ENCODE assay signal across 29 mouse cellular contexts in the genomic region with DNA sequence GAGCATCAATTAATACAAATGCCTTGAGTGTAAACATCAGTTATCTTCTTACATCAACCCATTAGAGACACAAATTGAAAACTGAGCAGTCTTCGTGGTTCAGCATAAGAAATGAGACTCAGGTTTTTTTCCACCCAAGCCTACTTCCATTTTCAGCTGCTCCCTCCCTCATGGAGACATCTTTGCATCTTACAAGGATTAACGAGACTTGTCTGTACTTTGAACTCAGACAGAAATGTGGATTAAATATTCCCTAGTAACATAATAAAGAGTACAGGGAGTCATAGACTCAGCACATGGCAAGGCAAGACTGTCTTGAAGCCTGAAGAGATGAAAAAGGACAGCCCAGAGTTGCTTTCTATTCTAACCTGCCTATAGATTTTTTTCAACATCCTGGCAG.
DNase-seq lines count a peak whose midpoint lies in the region; ATAC-seq and TF ChIP-seq lines count a peak whose summit lies in the region.
"Had no signal": no experiment of that assay in that cellular context is flagged by ENCODE, and none has a peak within 500 bp of the region (broad histone marks: within the 10 kb centered on the region; RNA-seq: fewer than 3 reads in every experiment).

No protein-coding gene starts in this region.

- H3K27ac ChIP-seq in gastrocnemius, adult 2 months, result peak overlapping the region; percentile 63; the same call in 1 of the 2 replicates
- 0 out of 2 replicates have a peak overlapping the region, but pooled peaks have one; percentile 10 for H3K27ac ChIP-seq in kidney, embryonic 14.5 days (ENCODE audit: low read depth, low read length)
- peak overlapping the region; percentile 68; the same call in 1 of the 2 replicates for H3K27ac ChIP-seq in stomach, embryonic 15.5 days
- H3K27ac ChIP-seq in hindbrain, embryonic 14.5 days, result no peak overlapping the region
- H3K27ac ChIP-seq: forebrain, embryonic 10.5 days; forebrain, embryonic 15.5 days; heart, adult 2 months; hindbrain, embryonic 15.5 days; layer of hippocampus, adult 2 months; liver, embryonic 12.5 days; midbrain, embryonic 12.5 days had no signal

- 40% methylated on average over 2 of the region's 2 CpGs for WGBS in kidney, embryonic 14.5 days
- WGBS in stomach, embryonic 15.5 days, result 45% methylated on average over 2 of the region's 2 CpGs
- 43% methylated on average over 2 of the region's 2 CpGs for WGBS in hindbrain, embryonic 14.5 days

- DNase-seq in gastrocnemius, adult 2 months, result no peak
- DNase-seq in gastrocnemius, postnatal 14 days, result no peak
- DNase-seq in kidney, adult 9 months, result peak; percentile 75
- no peak for DNase-seq in kidney, postnatal 25 days
- DNase-seq in layer of hippocampus, postnatal 36 days, result no peak
- DNase-seq in hindbrain, embryonic 14.5 days (ENCODE audit: low spot score), result no peak
- DNase-seq: adrenal gland, postnatal 10 days; cerebellum, adult 9-10 months; cerebellum, postnatal 36 days; heart, adult 2 months; heart, postnatal 4 days; left cerebral cortex, postnatal 4 days; liver, postnatal 0 days; lung, postnatal 4 days; right cerebral cortex, postnatal 25 days; thymus, postnatal 4 days had no signal

- no peak for ATAC-seq in kidney, embryonic 14.5 days (ENCODE audit: low FRiP score, low TSS enrichment)
- no peak for ATAC-seq in stomach, embryonic 15.5 days (ENCODE audit: insufficient read depth, low FRiP score, low read depth)
- no peak for ATAC-seq in hindbrain, embryonic 14.5 days (ENCODE audit: low FRiP score)
- ATAC-seq: forebrain, embryonic 15.5 days; inflammation-experienced regulatory T-cells, adult 6 months; liver, embryonic 12.5 days; liver, postnatal 0 days had no signal

- no peaks in the 10 kb centered on the region for H3K27me3 ChIP-seq in kidney, embryonic 14.5 days (ENCODE audit: control insufficient read depth, insufficient read depth, low read length)
- H3K27me3 ChIP-seq in stomach, embryonic 15.5 days (replicated peaks), result no peaks in the 10 kb centered on the region
- H3K27me3 ChIP-seq in hindbrain, embryonic 14.5 days (ENCODE audit: control insufficient read depth, insufficient read depth, low read length), result no peaks in the 10 kb centered on the region
- H3K27me3 ChIP-seq: embryonic facial prominence, embryonic 12.5 days; forebrain, embryonic 15.5 days; heart, embryonic 12.5 days; hindbrain, embryonic 15.5 days; liver, embryonic 12.5 days; megakaryocyte, embryonic 14.5 days; midbrain, embryonic 12.5 days had no signal

- no peak overlapping the region for H3K9ac ChIP-seq in kidney, embryonic 14.5 days (ENCODE audit: low read depth, low read length)
- H3K9ac ChIP-seq in stomach, embryonic 15.5 days, result no peak overlapping the region
- H3K9ac ChIP-seq in hindbrain, embryonic 14.5 days, result no peak overlapping the region
- H3K9ac ChIP-seq: embryonic facial prominence, embryonic 12.5 days; forebrain, embryonic 15.5 days; heart, embryonic 12.5 days; hindbrain, embryonic 15.5 days; liver, embryonic 12.5 days; liver, postnatal 0 days; midbrain, embryonic 12.5 days had no signal

- no peaks in the 10 kb centered on the region for H3K36me3 ChIP-seq in kidney, embryonic 14.5 days (ENCODE audit: control insufficient read depth, insufficient read depth, low read length)
- H3K36me3 ChIP-seq in stomach, embryonic 15.5 days, result no peaks in the 10 kb centered on the region
- no peaks in the 10 kb centered on the region for H3K36me3 ChIP-seq in hindbrain, embryonic 14.5 days (replicated peaks; ENCODE audit: control insufficient read depth, insufficient read depth)
- H3K36me3 ChIP-seq: embryonic facial prominence, embryonic 12.5 days; forebrain, embryonic 10.5 days; forebrain, embryonic 15.5 days; G1E; heart, embryonic 12.5 days; hindbrain, embryonic 15.5 days; liver, embryonic 12.5 days; midbrain, embryonic 12.5 days had no signal

- H3K4me2 ChIP-seq in kidney, embryonic 14.5 days (replicated peaks; ENCODE audit: low read depth, low read length), result no peak overlapping the region
- no peak overlapping the region for H3K4me2 ChIP-seq in stomach, embryonic 15.5 days
- H3K4me2 ChIP-seq in hindbrain, embryonic 14.5 days (replicated peaks), result no peak overlapping the region
- H3K4me2 ChIP-seq: embryonic facial prominence, embryonic 12.5 days; forebrain, embryonic 15.5 days; heart, embryonic 12.5 days; hindbrain, embryonic 15.5 days; liver, embryonic 12.5 days; midbrain, embryonic 12.5 days had no signal

- intact Hi-C loops in gastrocnemius, adult 2 months (cut with DNase I), result no loop called here
- intact Hi-C loops in gastrocnemius, postnatal 14 days (cut with DNase I; ENCODE audit: low total_unique reads), result no loop called here

- H3K9me3 ChIP-seq in kidney, embryonic 14.5 days (ENCODE audit: control insufficient read depth, low read length), result no peaks in the 10 kb centered on the region
- no peaks in the 10 kb centered on the region for H3K9me3 ChIP-seq in stomach, embryonic 15.5 days
- H3K9me3 ChIP-seq in hindbrain, embryonic 14.5 days (ENCODE audit: control insufficient read depth, low read length), result no peaks in the 10 kb centered on the region
- H3K9me3 ChIP-seq: embryonic facial prominence, embryonic 12.5 days; forebrain, embryonic 10.5 days; forebrain, embryonic 15.5 days; G1E; heart, embryonic 12.5 days; hindbrain, embryonic 15.5 days; liver, embryonic 12.5 days; megakaryocyte, embryonic 14.5 days; midbrain, embryonic 12.5 days had no signal

- TF ChIP-seq CTCF in gastrocnemius, adult 2 months (IDR thresholded peaks at IDR 0.05), result no peak

- no peak overlapping the region for H3K4me3 ChIP-seq in gastrocnemius, adult 2 months
- H3K4me3 ChIP-seq in kidney, embryonic 14.5 days (ENCODE audit: low read length), result no peak overlapping the region
- no peak overlapping the region for H3K4me3 ChIP-seq in stomach, embryonic 15.5 days (replicated peaks)
- no peak overlapping the region for H3K4me3 ChIP-seq in hindbrain, embryonic 14.5 days (replicated peaks; ENCODE audit: low read length)
- H3K4me3 ChIP-seq: embryonic facial prominence, embryonic 12.5 days; forebrain, embryonic 10.5 days; forebrain, embryonic 15.5 days; heart, adult 2 months; heart, embryonic 12.5 days; hindbrain, embryonic 15.5 days; layer of hippocampus, adult 2 months; liver, embryonic 12.5 days; megakaryocyte, embryonic 14.5 days; midbrain, embryonic 12.5 days had no signal

- H3K4me1 ChIP-seq in kidney, embryonic 14.5 days (ENCODE audit: control insufficient read depth, insufficient read depth, low read length), result no peaks in the 10 kb centered on the region
- peaks cover 6% of the 10 kb centered on the region; the same call in 1 of the 2 replicates for H3K4me1 ChIP-seq in stomach, embryonic 15.5 days
- no peaks in the 10 kb centered on the region for H3K4me1 ChIP-seq in hindbrain, embryonic 14.5 days (replicated peaks; ENCODE audit: control insufficient read depth, insufficient read depth, low read length)
- H3K4me1 ChIP-seq: heart, embryonic 12.5 days; hindbrain, embryonic 15.5 days; liver, embryonic 12.5 days had no signal
